Comparison of ENCODE assay signal across 8 mouse cellular contexts in genomic region chr11:58096821-58097620, GRCm38 (mm10). TPM values are rescaled to one million over a fixed set of nuclear protein-coding genes. Genes with fewer than 3 reads are reported as not detected.
A peak's percentile ranks its signal among the peaks of the same experiment; 100 is the strongest.
DNase-seq lines count a peak whose midpoint lies in the region; ATAC-seq lines count a peak whose summit lies in the region.

No protein-coding gene starts in this region.

- peak overlapping the region; percentile 55 for H3K4me3 ChIP-seq in heart, embryonic 16.5 days (ENCODE audit: low read length)
- peak overlapping the region; percentile 39 for H3K4me3 ChIP-seq in liver, embryonic 15.5 days (replicated peaks)

- peak overlapping the region; percentile 86 for H3K4me2 ChIP-seq in heart, embryonic 16.5 days (ENCODE audit: low read depth, low read length)
- H3K4me2 ChIP-seq in liver, embryonic 15.5 days: peak overlapping the region; percentile 62; the same call in 1 of the 2 replicates

- ATAC-seq in heart, embryonic 16.5 days (replicated peaks; ENCODE audit: extremely low read depth, insufficient read depth, low FRiP score): no peak
- ATAC-seq in liver, embryonic 15.5 days (ENCODE audit: insufficient read depth): no peak

- H3K27ac ChIP-seq in heart, embryonic 16.5 days (ENCODE audit: low read length): no peak overlapping the region
- no peak overlapping the region for H3K27ac ChIP-seq in liver, embryonic 15.5 days (replicated peaks)

- peaks cover 10% of the 10 kb centered on the region for H3K4me1 ChIP-seq in heart, embryonic 16.5 days (ENCODE audit: control insufficient read depth, insufficient read depth, low read length)
- H3K4me1 ChIP-seq in liver, embryonic 15.5 days (replicated peaks): peaks cover 23% of the 10 kb centered on the region

- H3K36me3 ChIP-seq in heart, embryonic 16.5 days (ENCODE audit: control insufficient read depth, insufficient read depth): no peaks in the 10 kb centered on the region
- H3K36me3 ChIP-seq in liver, embryonic 15.5 days (replicated peaks): no peaks in the 10 kb centered on the region

- H3K9ac ChIP-seq in heart, embryonic 16.5 days (ENCODE audit: low read length): peak overlapping the region; percentile 67
- no peak overlapping the region for H3K9ac ChIP-seq in liver, embryonic 15.5 days

- no peaks in the 10 kb centered on the region for H3K27me3 ChIP-seq in heart, embryonic 16.5 days (ENCODE audit: control insufficient read depth, insufficient read depth, low read length)
- H3K27me3 ChIP-seq in liver, embryonic 15.5 days: peaks cover 46% of the 10 kb centered on the region

- WGBS in heart, embryonic 16.5 days: 34% methylated on average over 20 of the region's 20 CpGs
- 49% methylated on average over 20 of the region's 20 CpGs for WGBS in liver, embryonic 15.5 days (ENCODE audit: insufficient replicate concordance)

- no peaks in the 10 kb centered on the region for H3K9me3 ChIP-seq in heart, embryonic 16.5 days (replicated peaks; ENCODE audit: control insufficient read depth, low read length)
- H3K9me3 ChIP-seq in liver, embryonic 15.5 days (replicated peaks): no peaks in the 10 kb centered on the region

- peak; percentile 20 for DNase-seq in kidney, postnatal 10 days
- DNase-seq in kidney, adult 8-10 months: no peak
- DNase-seq in cerebellum, postnatal 10 days: peak; percentile 70 to 72
- DNase-seq in frontal cortex, postnatal 14 days (ENCODE audit: low spot score in 2 of 2): no peak
- no peak for DNase-seq in adrenal gland, postnatal 14 days
- DNase-seq in right cerebral cortex, postnatal 10 days (ENCODE audit: low spot score in 2 of 2): no peak

RNA-seq across cellular contexts. Expression of gene Gm12248, which starts 4.1 kb away (rescaled TPM):
- polyA plus RNA-seq in heart, embryonic 16.5 days (2015; fragmentation: Nextera tagmentation; extraction: Ambion mirVana): not detected in 2 replicates
- polyA plus RNA-seq in liver, embryonic 15.5 days (2015; fragmentation: Nextera tagmentation; extraction: Ambion mirVana): not detected in 2 replicates
- total RNA-seq in adrenal gland, postnatal 14 days (2021): 0.26 and 0.30 TPM in 2 replicates

RNA-seq across cellular contexts. Expression of gene Cnot8, which starts 6.9 kb away (rescaled TPM):
- polyA plus RNA-seq in heart, embryonic 16.5 days (2015; fragmentation: Nextera tagmentation; extraction: Ambion mirVana): 79.9 and 91.3 TPM in 2 replicates
- 34.1 and 37.2 TPM in 2 replicates for polyA plus RNA-seq in liver, embryonic 15.5 days (2015; fragmentation: Nextera tagmentation; extraction: Ambion mirVana)
- 45.4 and 49.8 TPM in 2 replicates for total RNA-seq in adrenal gland, postnatal 14 days (2021)

Comparison
In these comparisons a context has a peak if more than half of its experiments do, and no peak if none do; other contexts are left out.
1. DNase-seq: peak in kidney, postnatal 10 days (single experiment) and cerebellum, postnatal 10 days (2 of 2); none in kidney, adult 8-10 months (0 of 2), frontal cortex, postnatal 14 days (0 of 2), adrenal gland, postnatal 14 days (single experiment) and right cerebral cortex, postnatal 10 days (0 of 2).